Mouse (Mus musculus) hindbrain, embryonic 10.5 days (tissue): ENCODE data around the gene Mns1. TPM values are rescaled to one million over a fixed set of nuclear protein-coding genes. Genes with fewer than 3 reads are reported as not detected.

Source experiments
- DNase-seq: peaks from one replicate; pipeline ENCODE4 v3.0.0-alpha.2; 2017; ENCODE audit warnings: low spot score
- H3K27ac ChIP-seq: fragments of 300-500 bp; sonication (generic); 2 replicates; pipeline ENCODE4 v1.5.1; 2016; ENCODE audit warnings: mild to moderate bottlenecking, moderate library complexity
- H3K27me3 ChIP-seq: fragments of 300-500 bp; sonication (generic); 2 replicates; pipeline ENCODE4 v1.6.1; 2016; ENCODE audit warnings: mild to moderate bottlenecking; ENCODE audit not compliant: poor library complexity, insufficient read depth, severe bottlenecking
- H3K36me3 ChIP-seq: fragments of 300-500 bp; sonication (generic); 2 replicates; pipeline ENCODE4 v1.6.1; 2016; ENCODE audit warnings: mild to moderate bottlenecking, moderate library complexity
- H3K4me1 ChIP-seq: fragments of 300-500 bp; sonication (generic); replicated peaks from 2 replicates; pipeline ENCODE4 v1.6.1; 2016; ENCODE audit warnings: mild to moderate bottlenecking
- H3K4me3 ChIP-seq: fragments of 300-500 bp; sonication (generic); 2 replicates; pipeline ENCODE4 v1.5.1; 2016; ENCODE audit warnings: mild to moderate bottlenecking, moderate library complexity
- H3K9me3 ChIP-seq: fragments of 300-500 bp; sonication (generic); 2 replicates; pipeline ENCODE4 v1.6.1; 2016; ENCODE audit warnings: mild to moderate bottlenecking, moderate library complexity
- WGBS: fragments of 180-500 bp; shearing (Covaris S2); methylation state at CpG from one replicate; pipeline ENCODE4 v1.1.7; 2016; 5-methylcytosine and 5-hydroxymethylcytosine counted together
- polyA plus RNA-seq: library from polyadenylated mRNA; unstranded; fragments of >200 nt; fragmentation: Nextera tagmentation; extraction: Ambion mirVana; gene quantifications from 2 replicates; pipeline ENCODE4 v1.2.1, GENCODE M21; 2016

Gene Mns1
- polyA plus RNA-seq, 1 experiment from 2014 or later, result 32.3 TPM

- DNase-seq, result no peak
- no peak overlapping the region for H3K4me3 ChIP-seq
- WGBS, result 88% methylated on average over 9 of the region's 9 CpGs
Observed at GRCm38 (mm10) chr9:72405882-72406638, 31.8 kb upstream of the Mns1 start.

DNA sequence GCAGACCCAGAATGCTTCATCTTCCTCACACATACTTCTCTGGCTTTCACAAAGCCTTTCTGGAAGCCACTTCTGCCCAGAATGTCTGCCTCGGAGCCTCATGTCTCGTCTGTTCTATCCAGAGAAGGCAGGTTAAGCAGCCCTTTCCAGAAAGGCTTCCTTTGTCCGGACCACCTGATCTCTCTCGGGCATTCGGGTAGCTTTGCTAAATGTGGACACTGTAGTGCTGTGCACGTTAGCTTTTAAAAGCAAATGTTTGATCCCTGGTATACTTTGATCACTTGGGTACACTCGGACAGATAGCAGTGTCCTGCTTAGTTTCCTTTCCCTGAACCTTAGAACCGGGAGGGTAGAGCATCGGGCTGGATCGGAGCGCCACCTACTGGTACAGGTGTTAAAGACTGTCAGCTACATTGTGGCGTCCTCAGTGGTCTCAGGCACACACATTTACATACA lies 29.7 kb upstream of the Mns1 start:
- H3K27ac ChIP-seq, result peak overlapping the region; percentile 53; the same call in 1 of the 2 replicates
- H3K4me1 ChIP-seq, result peaks cover 11% of the 10 kb centered on the region
- peaks cover 6% of the 10 kb centered on the region; the same call in 1 of the 2 replicates for H3K27me3 ChIP-seq
- H3K4me3 ChIP-seq, result peak overlapping the region; percentile 40
- DNase-seq, result peak; percentile 83
- 17% methylated on average over 12 of the region's 12 CpGs for WGBS
- no peaks in the 10 kb centered on the region for H3K36me3 ChIP-seq
- H3K9me3 ChIP-seq, result no peaks in the 10 kb centered on the region

More at GRCm38 (mm10) chr9:72405882-72406638, 31.8 kb upstream of the Mns1 start:
- no peaks in the 10 kb centered on the region for H3K36me3 ChIP-seq
- H3K27me3 ChIP-seq, result peaks cover 6% of the 10 kb centered on the region; the same call in 1 of the 2 replicates
- no peaks in the 10 kb centered on the region for H3K9me3 ChIP-seq
- no peak overlapping the region for H3K27ac ChIP-seq
- H3K4me1 ChIP-seq, result peaks cover 11% of the 10 kb centered on the region

DNA sequence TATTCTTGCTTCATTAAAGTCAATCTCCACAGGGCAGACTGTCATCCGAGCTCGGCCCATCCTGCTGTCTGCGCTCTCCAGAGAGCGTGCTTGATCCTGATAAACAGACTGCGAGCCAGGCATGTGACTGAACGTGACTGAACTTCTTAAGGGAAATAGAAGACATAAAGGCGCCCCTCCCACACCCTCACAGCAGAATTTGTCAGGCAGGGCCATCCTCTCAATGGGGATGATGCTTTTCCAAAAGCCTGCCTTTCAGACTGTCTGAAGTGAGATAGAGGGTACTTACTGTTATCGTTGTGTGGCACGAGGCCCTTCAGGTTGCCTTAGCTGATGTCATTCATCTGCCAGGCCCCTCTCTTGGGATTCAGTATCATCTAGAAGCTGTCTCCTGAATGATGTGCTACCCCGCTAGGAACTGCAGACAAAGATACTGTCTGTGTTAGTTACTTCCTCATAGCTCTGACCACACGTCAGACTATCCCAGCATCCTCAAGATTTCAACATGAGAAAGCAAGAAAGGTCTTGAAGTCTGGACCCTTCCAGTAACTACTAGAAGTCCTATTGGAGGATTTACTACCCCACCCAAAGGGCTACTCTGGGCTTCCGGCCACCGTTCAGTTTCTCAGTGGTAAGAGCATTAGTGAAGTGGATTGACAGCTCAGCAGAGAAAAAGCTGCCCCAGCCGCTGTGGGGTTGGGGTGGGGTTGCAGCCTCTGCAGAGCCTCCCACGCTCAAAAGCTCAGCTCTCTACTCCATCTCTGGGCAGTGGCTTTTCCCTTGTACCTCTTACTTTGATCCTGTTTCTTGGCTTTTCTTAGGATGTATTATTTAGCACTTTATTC lies 28.2 kb upstream of the Mns1 start:
- H3K27ac ChIP-seq, result 0 out of 2 replicates have a peak overlapping the region, but pooled peaks have one; percentile 16
- DNase-seq, result no peak
- H3K27me3 ChIP-seq, result peaks cover 6% of the 10 kb centered on the region; the same call in 1 of the 2 replicates
- WGBS, result 55% methylated on average over 15 of the region's 15 CpGs
- H3K4me3 ChIP-seq, result no peak overlapping the region
- H3K4me1 ChIP-seq, result peaks cover 11% of the 10 kb centered on the region
- no peaks in the 10 kb centered on the region for H3K36me3 ChIP-seq
- H3K9me3 ChIP-seq, result no peaks in the 10 kb centered on the region

DNA sequence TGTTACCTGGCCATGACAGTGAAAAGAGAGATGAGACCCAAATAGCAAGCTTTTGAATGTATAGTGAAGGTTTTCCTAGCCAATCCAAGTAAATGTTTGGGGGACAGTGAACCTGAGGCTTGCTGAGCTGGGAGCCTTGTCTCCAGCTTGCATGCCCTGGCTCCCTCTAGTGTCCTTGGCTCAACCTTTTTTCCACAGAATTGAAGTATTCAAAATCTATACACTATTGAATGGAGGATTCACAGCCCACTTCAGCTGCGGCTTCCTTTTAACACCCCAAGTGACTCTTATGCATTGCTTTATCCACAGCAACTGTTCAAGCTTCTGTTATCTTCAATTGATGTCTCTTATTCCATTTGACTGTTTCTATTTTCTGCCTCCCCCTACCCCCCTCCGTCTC lies 26.1 kb upstream of the Mns1 start:
- Histone ChIP-seq H3K27ac (no peak overlapping the region), H3K36me3 (no peaks in the 10 kb centered on the region), H3K27me3 (peaks cover 6% of the 10 kb centered on the region; the same call in 1 of the 2 replicates), H3K4me1 (peaks cover 11% of the 10 kb centered on the region), H3K9me3 (no peaks in the 10 kb centered on the region), H3K4me3 (no peak overlapping the region)
- 86% methylated on average over 2 of the region's 2 CpGs for WGBS
- DNase-seq, result no peak

DNA sequence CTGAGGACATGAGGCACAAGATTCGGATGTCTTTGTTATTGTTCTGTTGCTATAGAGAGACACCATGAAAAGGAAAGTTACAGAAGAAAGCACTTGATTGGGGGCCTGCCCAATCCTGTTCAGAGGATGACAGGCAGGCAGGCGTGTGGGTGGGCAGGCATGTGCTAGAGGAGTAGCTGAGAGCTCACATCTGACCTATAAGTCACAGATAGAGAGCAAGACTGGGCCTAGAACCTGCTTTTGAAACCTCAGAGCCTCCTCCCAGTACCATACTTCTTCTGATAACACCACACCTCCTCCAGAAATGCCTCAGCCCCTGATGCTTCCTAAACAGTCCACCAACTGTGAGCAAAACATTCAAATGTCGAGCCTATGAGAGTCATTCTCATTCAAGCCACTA lies 19.4 kb upstream of the Mns1 start:
- no peak overlapping the region for H3K4me3 ChIP-seq
- no peaks in the 10 kb centered on the region for H3K36me3 ChIP-seq
- H3K4me1 ChIP-seq, result peaks cover 20% of the 10 kb centered on the region
- H3K9me3 ChIP-seq, result no peaks in the 10 kb centered on the region
- WGBS, result 75% methylated on average over 3 of the region's 3 CpGs
- no peak overlapping the region for H3K27ac ChIP-seq
- DNase-seq, result no peak
- H3K27me3 ChIP-seq, result no peaks in the 10 kb centered on the region

DNA sequence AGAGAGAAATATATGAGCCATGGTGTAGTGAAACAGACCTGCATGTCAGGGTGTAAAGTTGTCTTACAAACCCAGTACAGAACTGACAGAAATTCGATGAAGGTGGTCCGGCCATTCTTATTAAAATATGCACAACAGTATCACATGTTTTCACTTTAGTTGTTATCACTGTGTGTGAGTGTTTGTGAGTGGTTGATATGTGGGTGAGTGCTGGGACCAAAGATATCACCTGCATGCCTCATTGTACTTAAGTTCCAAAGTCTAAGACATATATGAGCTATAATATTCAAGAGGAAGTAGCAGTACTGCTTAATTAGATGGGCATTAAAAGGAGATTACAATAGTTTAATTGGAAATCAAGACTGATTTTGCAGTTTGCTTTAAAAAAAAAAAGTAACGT lies 17.3 kb upstream of the Mns1 start:
- Histone ChIP-seq H3K27ac (no peak overlapping the region), H3K36me3 (no peaks in the 10 kb centered on the region), H3K27me3 (no peaks in the 10 kb centered on the region), H3K4me1 (peaks cover 20% of the 10 kb centered on the region), H3K9me3 (no peaks in the 10 kb centered on the region), H3K4me3 (no peak overlapping the region)
- no peak for DNase-seq
- 85% methylated on average over 3 of the region's 3 CpGs for WGBS

DNA sequence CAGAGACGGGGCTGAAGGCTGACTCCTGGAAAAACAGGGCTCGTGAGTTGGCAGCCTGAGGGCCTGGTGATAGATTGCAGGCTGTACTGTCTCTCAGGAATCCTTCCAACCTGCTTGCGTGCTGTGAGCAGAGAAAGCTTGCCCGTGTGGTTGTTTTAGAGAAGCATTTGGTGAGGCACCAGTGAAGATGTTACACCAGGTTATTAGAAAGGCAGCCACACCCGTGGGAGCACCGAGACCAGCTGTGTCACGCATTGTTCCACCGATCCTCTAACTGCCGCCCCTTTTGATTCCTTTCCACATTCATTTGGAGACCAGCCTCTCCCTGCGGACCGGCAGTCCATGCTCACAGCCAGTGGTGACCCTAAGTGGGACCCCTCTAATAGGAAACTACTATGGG lies 15.5 kb upstream of the Mns1 start:
- peaks cover 20% of the 10 kb centered on the region for H3K4me1 ChIP-seq
- no peak for DNase-seq
- H3K27me3 ChIP-seq, result no peaks in the 10 kb centered on the region
- H3K36me3 ChIP-seq, result no peaks in the 10 kb centered on the region
- H3K4me3 ChIP-seq, result no peak overlapping the region
- H3K9me3 ChIP-seq, result no peaks in the 10 kb centered on the region
- 69% methylated on average over 11 of the region's 11 CpGs for WGBS
- peak overlapping the region; percentile 72 for H3K27ac ChIP-seq

GRCm38 (mm10) chr9:72422753-72423152 lies 15.1 kb upstream of the Mns1 start:
- no peak for DNase-seq

GRCm38 (mm10) chr9:72425300-72425850 lies 12.4 kb upstream of the Mns1 start:
- Histone ChIP-seq H3K4me1 (peaks cover 20% of the 10 kb centered on the region), H3K4me3 (no peak overlapping the region), H3K36me3 (no peaks in the 10 kb centered on the region), H3K9me3 (no peaks in the 10 kb centered on the region), H3K27ac (no peak overlapping the region), H3K27me3 (no peaks in the 10 kb centered on the region)
- DNase-seq, result no peak
- WGBS, result 87% methylated on average over 11 of the region's 11 CpGs

More at GRCm38 (mm10) chr9:72422753-72423152, 15.1 kb upstream of the Mns1 start:
- Histone ChIP-seq H3K27ac (0 out of 2 replicates have a peak overlapping the region, but pooled peaks have one; percentile 72), H3K36me3 (no peaks in the 10 kb centered on the region), H3K4me3 (no peak overlapping the region), H3K27me3 (no peaks in the 10 kb centered on the region), H3K9me3 (no peaks in the 10 kb centered on the region), H3K4me1 (peaks cover 20% of the 10 kb centered on the region)
- WGBS, result 89% methylated on average over 2 of the region's 2 CpGs

DNA sequence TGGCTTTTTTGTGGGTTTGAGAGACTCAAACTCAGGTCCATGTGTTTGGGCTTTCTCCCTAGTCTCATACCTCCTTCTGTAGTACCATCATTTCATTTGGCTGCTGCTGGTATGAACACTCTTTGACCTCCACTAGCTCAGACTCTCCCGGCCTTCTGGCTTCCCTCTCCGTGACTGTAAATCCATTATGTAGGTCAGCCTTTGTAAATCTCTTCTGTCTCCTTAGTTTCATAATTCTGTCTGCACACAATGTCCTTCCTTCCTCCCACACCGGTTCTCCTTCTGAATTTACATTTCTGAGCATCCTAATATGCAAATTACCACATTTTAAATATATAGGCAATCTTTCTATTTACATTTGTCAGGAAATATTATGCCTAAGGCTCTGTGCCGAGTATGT lies 9.9 kb upstream of the Mns1 start:
- H3K4me3 ChIP-seq, result no peak overlapping the region
- DNase-seq, result no peak
- H3K27me3 ChIP-seq, result no peaks in the 10 kb centered on the region
- no peaks in the 10 kb centered on the region for H3K4me1 ChIP-seq
- H3K27ac ChIP-seq, result no peak overlapping the region
- no peaks in the 10 kb centered on the region for H3K36me3 ChIP-seq
- WGBS, result 75% methylated on average over 4 of the region's 4 CpGs
- H3K9me3 ChIP-seq, result no peaks in the 10 kb centered on the region

DNA sequence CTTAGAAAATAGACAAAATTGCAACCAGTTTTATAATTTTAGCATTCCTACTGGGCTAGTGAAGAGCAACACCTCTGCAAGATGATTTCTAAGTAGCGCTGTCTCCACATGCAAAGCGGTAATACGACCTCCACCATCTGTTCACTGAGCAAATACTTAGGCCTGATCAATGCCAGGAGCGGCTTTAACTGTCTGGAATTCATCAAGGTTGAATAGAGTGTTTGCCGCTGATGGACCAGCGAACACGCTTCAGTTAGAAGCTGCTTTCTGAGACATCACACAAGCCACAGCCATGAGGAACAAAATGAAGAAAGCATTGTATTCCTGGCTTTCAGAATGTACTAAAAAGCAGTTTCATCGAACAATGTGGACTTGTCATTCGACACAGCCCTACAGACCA lies 2.9 kb upstream of the Mns1 start:
- H3K4me3 ChIP-seq, result no peak overlapping the region
- DNase-seq, result no peak
- 58% methylated on average over 9 of the region's 9 CpGs for WGBS
- H3K36me3 ChIP-seq, result no peaks in the 10 kb centered on the region
- H3K4me1 ChIP-seq, result peaks cover 26% of the 10 kb centered on the region
- no peak overlapping the region for H3K27ac ChIP-seq
- H3K27me3 ChIP-seq, result no peaks in the 10 kb centered on the region
- H3K9me3 ChIP-seq, result no peaks in the 10 kb centered on the region

DNA sequence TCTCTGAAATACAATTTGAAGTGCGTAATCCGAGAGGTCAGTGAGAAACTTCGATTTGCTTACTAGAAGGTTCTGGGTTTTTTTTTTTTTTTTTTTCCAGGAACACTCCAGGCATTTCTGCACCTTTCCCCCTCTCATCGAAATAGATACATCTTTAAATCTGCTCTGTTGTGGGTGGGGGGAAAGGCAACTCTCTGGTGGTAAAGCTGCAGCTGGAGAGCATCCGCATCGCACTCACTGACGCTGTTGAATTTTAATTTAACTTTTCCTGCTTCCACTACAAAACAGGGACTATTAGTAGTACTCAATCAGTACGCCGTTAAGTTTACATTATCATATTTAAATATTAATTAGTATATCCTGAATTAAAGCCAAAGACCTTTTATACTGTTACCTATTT lies 938 bp downstream of the Mns1 start:
- peak overlapping the region; percentile 91 for H3K27ac ChIP-seq
- DNase-seq, result no peak
- WGBS, result 3% methylated on average over 9 of the region's 9 CpGs
- H3K4me3 ChIP-seq, result peak overlapping the region; percentile 72
- no peaks in the 10 kb centered on the region for H3K27me3 ChIP-seq
- peaks cover 25% of the 10 kb centered on the region for H3K36me3 ChIP-seq
- no peaks in the 10 kb centered on the region for H3K9me3 ChIP-seq
- H3K4me1 ChIP-seq, result peaks cover 33% of the 10 kb centered on the region
